Mouse (Mus musculus): ENCODE data around the gene Hemgn. TPM values are rescaled to one million over a fixed set of nuclear protein-coding genes. Genes with fewer than 3 reads are reported as not detected.
A peak's percentile ranks its signal among the peaks of the same experiment; 100 is the strongest.

Hemgn gene
- total RNA-seq, 4 experiments from 2014 or later, result not detected

DNA sequence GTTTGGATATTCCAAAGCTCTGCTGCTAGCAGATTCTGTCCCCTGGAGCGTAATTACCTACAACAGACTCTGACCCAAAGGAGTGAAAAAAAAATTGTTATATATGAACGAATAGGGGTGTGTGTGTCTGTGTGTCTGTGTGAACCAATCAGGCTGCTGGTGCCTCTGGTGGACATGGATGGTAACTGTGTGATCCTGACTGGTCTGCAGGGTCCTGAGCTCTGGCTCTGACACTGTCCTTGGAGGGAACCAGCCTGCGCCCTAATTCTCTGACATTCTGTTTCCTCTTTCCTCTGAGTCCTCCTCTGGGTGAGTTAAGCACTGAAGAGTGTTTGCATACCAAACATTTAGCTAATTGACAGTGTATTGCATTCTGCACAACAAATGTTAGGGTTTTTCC is 4.2 kb upstream of the Hemgn start:
- no peak for DNase-seq (ENCODE audit: low spot score in 2 of 2)

DNA sequence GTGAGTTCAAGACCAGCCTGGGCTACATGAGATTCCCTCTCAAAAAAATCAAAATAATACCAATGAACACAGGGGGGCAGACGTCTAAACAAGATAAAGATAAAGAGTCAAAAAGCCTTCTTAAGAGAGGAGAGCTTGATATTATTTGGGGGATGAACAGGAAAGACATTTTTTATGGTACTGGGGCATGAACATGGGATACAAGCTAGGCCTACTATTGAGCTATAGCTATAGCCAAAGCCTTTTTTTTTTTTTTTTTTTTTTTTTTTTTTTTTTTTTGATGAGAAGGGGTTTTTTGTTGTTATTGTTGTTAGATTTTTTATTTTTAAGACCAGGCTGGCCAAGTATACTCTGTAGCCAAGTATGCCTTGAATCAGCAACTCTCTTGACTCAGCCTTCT is 1.2 kb downstream of the Hemgn start:
- no peak for DNase-seq (ENCODE audit: low spot score in 2 of 2)

DNA sequence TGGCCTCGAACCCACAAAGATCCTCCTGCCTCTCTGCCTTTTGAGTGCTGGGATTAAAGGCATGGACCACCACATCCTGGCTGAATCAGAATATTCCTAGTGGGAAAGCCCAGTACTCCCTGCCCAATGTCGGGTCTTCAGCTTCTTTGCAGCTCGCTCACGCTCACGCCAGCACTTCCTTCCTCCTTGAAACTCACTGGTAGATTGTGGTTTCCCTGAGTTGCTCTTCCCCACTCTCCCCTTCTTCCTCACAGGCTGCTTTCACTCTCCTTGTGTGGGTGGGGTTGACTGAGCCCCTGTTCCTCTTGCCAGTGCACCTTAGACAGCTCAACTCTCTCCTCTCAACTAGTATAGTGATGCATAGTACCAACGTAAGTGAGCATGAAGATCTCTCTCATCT is 1.8 kb downstream of the Hemgn start:
- DNase-seq (ENCODE audit: low spot score in 2 of 2), result no peak

DNA sequence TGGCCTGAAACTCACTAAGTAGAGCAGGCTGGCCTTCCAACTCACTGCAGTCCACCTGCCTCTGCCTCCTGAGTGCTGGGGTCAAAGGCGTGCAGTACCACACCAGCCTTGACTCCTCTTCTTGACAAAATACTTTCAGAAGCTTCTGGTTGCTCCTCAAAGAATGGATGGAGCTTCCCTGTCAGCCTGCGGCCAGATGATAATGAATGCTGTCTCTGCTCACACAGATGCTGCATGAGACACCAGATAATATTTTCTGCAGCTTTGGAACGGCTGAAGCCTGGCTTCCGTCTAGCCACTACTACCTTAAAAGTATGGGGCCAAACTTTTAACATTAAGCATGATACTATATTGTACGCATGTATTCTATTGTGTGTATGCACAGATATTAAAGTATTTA is 2.6 kb downstream of the Hemgn start:
- no peak for DNase-seq (ENCODE audit: low spot score in 2 of 2)

DNA sequence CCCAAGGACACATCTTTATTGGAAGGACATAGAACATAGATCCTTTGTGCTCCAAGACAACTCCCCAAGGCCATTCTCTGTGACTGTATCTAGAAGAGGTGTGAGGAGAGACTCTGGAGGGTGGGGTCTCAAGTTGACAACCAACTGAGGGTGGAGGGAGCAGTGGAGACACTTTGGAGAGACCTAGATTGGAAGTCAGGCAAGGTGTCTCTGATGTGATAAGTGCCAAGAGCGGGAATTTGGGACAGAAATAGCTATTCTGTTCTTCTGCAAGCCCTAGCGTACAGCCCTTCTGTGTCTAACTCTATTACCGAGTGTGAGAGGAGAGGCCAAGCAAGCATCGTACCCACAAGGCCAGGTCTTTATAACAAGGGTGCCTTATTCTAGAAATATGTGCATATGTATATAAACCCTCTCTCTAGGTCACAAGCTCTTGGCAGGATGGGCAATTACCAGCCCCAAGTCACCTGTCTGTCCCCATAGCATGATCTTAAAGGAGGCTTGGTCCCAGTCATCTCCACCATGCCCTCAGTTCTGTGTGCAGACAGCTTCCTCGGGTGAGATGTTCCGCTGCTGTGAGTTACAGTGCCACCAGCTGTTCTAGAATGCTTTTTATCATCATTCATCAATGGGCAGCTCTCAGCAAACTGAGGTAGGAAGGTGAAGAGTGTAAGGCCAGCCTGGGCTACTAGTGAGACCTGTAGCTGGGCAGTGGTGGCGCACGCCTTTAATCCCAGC is 6.2 kb downstream of the Hemgn start:
- DNase-seq (ENCODE audit: low spot score in 2 of 2), result no peak

DNA sequence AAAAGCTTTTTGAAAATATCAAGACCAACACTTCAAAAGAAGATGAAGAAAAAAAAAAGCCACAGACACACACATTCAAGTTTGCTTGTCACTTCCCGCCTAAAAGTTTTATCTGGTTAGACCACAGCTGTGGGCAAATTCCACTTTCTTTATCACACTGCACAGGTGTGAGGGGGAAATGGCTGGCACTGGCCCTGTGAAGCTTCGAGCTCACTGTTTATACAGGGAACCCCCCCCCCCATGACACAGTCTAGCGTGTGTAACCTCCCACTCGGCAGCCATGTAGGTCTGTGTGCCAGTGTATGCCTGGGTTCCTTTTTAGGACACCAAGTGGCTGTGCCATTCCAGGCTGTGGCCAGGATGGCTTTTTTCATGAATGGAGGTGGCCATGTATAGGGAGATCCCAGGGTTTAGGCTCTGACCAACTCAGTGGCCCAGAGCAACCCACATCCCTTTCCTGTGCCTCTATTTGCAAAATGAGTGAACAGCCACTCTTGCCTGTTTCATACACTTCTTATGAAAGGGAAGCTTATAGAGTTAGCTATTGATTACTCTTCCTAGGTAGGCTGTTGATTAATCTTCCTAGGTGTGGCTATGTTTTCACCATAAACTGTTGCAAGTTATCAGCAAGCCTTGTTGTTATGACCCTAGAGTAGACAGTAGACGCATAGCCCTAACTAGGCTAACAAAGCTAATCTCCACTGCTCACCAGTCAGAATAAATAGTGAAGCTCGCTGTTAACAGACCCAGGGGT is 9.1 kb downstream of the Hemgn start:
- DNase-seq (ENCODE audit: low spot score in 2 of 2), result no peak

DNA sequence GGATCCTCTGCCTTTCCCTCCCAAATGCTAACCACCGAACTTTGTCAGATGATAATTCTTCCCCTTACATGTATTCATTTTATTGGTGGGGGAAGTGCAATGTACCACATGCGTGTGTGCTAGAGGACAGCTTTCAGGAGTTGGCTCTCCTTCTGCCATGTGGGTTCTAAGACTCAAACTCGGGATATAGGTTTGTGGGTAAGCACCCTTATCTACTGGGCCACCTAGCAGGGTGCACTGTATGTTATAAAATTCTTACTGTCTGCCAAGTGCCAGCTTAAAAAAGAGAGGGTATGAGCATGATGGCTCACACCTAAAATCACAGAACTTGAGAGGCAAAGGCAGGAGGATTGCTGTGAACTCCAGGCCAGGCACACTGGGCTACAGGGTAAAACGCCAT is 14.5 kb downstream of the Hemgn start:
- DNase-seq (ENCODE audit: low spot score in 2 of 2), result no peak

DNA sequence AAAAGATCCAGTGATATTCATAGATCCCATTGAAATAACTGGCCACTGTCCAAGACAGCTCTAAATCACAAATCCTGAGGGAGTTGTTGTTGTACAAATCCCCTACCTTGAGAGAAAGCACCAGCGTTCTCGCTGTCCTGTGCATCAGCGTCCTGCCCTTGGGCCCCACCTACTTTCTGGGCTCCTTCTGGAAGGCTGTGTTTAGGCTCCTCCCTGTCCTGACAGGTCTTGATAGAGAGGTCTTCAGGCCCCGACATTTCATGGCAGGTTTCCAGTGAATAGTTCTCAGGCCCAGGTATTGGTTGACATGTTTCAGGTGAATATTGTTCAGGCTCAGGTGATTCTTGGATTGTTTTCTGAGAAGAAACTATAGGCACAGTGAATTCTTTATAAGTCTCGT is 17.6 kb downstream of the Hemgn start:
- DNase-seq (ENCODE audit: low spot score in 2 of 2), result no peak

DNA sequence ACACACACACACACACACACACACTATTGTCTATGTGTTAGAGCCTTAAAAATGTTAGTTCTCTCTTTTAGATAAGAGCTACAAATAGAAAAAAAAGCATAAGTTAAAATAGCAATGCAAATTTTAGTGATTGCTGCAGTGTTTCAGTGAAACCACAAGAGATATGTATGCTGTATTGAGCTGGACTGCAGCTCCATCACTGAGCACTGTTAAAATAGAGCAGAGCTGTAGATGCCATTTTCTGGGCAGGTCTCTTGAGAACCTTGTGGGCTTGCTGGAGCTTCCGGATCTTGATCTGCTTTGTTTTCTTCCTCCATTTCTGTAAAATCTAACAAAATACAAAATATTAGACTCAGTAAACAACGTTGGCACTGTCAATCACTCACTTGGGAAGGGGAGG is 18.9 kb downstream of the Hemgn start:
- no peak for DNase-seq (ENCODE audit: low spot score in 2 of 2)

DNA sequence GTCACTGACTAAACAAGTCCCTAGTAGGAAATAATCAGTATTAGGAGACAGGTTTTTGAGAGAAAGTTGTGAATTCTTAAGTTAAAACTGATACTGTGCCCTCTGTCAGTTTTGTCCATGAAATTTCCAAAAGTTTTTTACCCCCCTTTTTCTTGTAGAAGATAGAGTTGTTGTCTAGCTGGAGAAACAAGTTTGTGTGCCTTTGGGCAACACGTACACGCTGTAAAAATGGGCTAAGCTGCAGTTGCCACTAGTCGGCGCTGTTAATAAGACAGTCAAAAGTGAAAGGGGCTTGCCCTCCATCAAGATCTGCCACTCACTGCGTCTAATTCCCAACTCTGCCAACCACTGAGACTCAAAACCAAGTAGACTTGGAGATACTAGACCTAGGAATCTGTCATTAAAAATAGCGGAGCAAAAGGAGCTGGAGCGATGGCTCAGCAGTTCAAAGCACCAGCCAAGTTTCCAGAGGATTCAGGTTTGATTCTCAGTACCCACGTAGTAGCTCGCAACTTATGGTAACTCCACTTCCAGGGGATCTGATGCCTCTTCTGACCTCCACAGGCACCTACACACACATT is 22.8 kb downstream of the Hemgn start:
- peak; percentile 56 to 63 for DNase-seq (ENCODE audit: low spot score in 2 of 2)

DNA sequence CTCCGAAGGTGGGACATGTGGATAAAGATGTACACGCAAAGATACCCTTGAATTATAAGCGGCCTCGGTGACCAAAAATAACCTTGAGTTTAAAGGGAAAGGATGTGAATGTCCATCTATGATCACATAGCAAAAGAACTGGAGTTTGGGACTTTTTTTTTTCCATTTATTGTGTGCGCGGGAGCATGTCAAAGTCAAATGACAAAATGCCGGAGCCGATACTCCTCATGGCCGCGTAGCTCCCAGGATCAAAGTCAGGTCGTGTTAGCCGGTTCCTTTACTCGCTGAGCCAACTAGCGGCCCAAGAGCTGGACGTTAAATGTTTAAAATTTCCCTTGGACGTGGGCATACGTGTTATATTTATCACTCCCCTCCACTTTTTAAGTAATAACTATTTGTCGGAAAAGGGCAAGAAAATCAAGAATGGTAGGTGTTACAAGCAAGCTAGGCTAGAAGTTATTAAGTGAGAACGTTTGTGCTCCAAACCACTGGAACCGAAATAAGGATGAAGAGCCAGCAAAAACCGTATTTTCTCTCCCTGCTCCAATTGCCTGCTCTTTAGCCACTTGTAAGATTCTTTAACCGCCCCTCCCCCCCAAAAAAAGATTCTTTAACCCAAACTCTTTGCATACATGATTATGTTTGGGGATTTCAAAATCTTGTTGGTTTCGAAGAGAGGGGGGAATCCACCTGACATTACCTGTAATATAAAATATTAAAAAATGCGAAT is 23.5 kb downstream of the Hemgn start:
- no peak for DNase-seq (ENCODE audit: low spot score in 2 of 2)

DNA sequence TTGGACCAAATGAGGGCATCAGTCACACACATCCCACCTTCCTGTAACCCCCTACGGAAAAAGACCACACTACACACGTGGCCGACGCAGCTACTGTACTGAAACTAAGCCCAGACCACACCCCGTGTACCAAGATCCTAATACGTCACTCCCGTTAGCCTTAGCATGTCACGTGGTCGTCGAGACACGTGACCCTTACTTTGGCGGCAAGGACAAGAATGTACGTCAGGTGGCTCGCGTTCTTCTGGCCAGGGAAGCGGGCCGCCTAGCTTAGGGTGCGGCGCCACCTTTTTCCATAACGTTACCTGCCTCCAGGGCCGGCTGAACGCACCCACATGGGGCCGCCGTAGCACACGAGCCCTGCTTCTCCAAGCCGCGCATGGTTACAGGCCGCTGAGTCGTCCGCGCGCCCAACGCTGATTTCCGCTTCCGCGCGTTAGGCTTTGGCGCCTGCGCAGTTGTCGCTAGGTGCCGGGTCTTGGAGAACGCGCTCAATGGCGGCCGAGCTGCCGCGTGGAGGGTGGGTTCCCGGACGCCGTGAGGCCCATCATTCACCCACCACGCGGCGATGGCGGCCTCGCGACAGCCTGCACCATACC is 24.2 kb downstream of the Hemgn start, which contains the start of gene Trmo:
Gene Trmo, minus strand, starts transcription at position 425 of the 599 bp plus-strand sequence.
- peak; percentile 92 to 96 for DNase-seq (ENCODE audit: low spot score in 2 of 2)

DNA sequence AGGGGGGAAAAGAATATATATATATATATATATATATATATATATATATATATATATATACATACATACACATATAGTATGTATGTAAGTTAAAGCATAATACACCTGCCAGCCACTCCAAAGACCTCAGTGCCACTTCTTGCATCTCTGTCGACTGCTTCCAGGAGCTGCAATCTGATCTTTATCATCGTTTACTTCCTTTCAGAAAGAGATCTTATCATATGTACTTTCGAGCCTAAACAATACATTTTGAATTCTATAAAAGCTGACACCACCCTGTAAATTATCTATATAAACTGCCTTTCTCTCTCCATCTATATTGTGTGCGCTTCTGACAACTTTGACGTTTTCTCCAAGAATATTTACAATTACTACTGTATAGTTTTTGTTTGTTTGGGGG is 24.8 kb downstream of the Hemgn start:
- DNase-seq (ENCODE audit: low spot score in 2 of 2), result no peak

DNA sequence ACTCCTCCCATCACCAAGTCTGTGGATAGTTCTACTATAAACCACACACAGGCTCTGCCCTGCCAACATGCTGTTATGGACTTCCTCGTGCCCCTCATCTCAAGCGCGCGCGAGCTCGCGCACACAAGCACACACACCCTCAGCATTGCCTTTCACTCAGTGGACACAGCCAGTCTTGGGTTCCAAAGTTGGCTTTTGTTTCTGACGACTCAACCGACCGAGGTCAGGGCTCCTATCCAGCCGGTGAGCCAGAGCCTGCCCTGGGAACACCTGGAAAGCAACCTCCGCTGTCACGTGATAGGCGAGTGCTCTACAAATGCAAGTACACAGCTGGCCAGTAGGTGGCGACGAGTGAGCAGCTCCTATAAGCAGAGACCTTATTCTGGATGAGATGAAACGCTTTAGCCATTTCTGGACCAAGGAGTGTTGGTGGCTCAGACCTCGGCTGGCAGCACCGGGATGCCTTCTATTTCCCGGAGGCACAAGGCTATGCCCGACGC is 38.4 kb downstream of the Hemgn start:
- peak; percentile 45 to 68 for DNase-seq (ENCODE audit: low spot score in 2 of 2)

DNA sequence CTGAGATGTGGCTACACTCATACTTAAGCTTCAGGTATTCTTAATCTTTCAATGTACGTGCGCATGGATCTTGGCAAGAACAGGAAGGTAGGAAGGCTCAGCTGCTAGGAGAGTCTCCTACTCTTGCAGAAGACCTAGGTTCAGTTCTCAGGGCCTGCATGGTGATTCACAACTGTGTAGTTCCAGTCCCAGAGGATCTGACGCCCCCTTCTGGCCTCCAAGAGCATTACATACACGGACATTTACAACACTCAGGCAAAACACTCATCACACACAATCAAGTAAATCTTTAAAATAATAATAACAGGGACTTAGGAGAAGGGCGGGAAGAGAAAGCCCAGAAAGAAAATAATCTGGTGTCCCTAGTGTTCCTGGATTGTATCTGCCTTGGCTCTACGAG is 38.9 kb downstream of the Hemgn start:
- no peak for DNase-seq (ENCODE audit: low spot score in 2 of 2)

DNA sequence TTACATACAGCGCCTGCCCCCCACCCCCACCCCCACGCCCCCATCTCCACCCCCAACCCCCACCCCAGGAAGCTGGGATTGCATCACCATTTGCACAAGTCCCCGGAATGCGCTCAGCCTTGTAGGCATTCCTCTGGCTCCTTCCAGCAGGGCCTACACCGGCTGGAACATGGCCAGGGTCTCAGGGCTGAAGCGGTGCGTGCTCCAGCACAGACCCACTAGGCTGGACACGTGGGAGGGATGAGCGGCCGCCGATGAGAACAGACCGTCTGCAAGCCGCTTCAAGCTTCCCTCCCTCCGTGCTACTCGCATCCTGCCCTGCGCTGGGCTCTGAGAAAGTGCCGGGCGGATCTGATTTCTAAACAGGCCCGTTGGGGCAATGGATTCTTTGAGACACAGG is 42.3 kb downstream of the Hemgn start:
- DNase-seq (ENCODE audit: low spot score in 2 of 2), result peak in 1 of 2 experiments; percentile 36

DNA sequence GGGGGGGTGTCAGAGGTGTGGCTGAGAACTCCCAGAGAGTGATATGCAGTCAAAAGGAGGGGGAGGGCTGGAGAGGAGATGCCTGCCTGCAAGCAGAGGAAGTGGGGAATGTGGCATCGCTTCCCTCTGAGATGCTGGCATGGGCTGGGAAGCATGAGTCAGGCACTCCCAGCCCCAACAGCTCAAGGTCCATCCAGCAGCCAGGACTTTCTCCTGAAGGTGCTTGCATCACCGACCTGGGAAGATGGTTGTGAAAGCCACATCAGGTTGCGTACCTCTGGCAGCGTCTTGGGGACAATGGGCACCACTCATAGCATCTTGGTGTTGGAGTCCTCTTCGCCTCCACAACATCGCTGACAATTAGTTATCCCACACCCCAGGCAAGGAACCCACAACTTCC is 42.9 kb downstream of the Hemgn start:
- DNase-seq (ENCODE audit: low spot score in 2 of 2), result no peak

DNA sequence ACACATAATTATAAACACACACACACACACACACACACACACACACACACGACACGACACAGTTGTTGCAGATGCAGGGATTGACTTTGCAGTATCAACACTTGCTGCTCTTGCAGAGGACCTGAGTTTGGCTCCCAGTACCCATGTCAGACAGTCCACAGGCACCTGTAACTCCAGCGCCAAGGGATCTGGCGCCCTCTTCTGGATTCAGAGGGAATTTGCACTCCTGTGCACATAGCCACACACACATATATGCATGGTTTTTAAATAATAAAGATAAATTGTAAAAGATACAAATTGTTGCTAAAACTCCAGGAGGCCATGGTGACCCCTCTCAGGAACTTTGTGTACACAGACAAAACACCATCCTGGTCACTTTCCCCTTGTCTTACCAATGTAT is 44.2 kb downstream of the Hemgn start:
- DNase-seq (ENCODE audit: low spot score in 2 of 2), result no peak

DNA sequence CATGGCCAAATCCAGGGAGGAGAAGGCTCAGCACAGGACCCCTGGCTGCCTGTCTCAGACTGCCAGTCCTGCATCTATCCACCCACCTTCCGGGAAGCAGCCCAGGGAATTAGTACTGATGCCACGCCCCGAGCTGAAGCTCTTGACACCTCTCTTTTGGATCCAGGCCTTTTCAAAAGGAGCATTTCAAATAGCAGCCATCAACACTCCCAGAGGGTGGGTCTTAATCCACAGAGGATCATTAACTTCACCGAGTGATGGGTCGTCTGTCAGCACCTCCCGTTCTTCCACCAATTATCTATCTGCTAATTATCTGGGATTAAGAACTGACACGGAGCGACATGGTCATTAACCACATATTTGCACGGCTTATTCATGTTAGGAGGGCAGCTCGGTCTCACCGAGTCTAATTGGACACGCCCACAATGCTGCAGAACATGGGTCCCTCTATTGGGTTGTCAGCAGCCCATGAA is 45.8 kb downstream of the Hemgn start:
- no peak for DNase-seq (ENCODE audit: low spot score in 2 of 2)

DNA sequence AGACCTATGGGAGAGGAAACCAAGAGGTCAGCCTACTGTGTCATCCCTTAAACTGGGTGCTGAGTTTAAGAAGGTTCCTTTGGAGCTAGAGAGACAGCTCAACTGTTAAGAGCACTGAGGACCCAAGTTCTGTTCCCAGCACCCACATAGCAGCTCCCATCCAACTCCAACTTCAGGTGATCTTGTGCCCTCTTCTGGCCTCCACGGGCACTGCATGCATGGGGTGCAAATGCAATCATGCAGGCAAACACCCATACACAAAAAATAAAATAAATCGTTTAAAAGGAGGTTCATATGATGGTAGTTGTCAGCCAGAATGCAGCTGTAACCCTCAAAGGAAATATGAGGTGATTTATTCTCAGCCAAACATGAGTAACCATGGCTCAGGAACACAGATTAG is 48.9 kb downstream of the Hemgn start:
- no peak for DNase-seq (ENCODE audit: low spot score in 2 of 2)

DNA sequence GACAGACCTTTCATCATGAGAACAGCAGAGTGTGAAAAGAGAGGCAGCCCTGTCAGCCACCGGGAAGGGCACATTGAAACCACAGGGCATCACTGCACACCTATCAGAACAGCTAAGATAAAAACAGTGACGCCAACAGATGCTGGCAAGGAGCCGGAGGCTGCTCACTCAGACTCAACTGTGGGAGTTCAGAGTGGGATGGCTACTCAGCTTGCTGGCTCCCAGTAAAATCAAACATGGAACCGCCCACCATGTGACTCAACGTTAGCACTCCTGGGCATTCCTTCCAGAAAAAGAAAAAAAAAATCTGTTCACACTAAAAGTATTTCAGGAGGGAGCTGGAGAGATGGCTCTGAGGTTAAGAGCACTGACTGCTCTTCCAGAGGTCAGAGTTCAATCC is 52.0 kb downstream of the Hemgn start:
- no peak for DNase-seq (ENCODE audit: low spot score in 2 of 2)
